Mouse (Mus musculus): ENCODE results near the gene Cabp7.

DNA sequence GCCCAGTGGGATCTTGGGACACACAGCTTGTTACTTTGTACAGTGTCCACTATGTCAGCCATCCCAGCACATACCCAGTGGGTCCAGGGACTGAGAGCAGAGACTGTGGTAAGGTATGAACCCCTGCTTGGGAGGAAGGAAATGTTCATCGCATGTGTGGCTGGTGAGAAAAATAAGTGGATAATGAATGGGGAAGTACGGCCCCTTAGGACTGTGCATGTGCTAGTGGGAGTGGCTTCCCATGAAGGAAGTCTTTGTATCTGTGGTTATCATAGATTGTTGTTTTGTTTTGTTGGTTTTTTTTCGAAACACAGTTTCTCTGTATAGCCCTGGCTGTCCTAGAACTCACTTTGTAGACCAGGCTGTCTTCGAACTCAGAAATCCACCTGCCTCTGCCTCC is 31.9 kb downstream of the Cabp7 start:
- TF ChIP-seq CTCF (conservative IDR thresholded peaks at IDR 0.05; ENCODE audit: low read length), result no peak
- TF ChIP-seq POU5F1 (IDR thresholded peaks at IDR 0.05; ENCODE audit: borderline replicate concordance, low read length), result no peak

All from E14TG2a.4 (cell line).